9 mouse cellular contexts compared by ENCODE assay signal in the genomic region with DNA sequence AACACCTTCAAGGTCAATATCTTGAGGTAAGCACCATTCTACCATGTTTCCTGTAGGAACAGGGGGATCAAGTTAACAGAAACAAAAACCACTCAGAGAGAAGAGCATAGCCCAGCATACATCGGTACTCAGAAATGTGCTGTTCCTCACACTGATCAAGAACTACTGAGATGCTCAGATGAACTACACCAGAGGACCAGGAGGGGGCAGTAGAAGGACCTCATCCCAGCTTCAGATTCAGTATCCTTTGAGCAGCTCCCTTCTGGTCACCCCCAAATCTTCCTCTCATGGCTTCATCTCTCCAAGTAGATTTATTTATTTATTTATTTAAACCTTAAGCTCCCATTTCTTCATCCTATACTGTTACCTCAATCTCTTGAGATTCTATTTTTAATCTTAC. TPM values are rescaled to one million over a fixed set of nuclear protein-coding genes. Genes with fewer than 3 reads are reported as not detected.
DNase-seq lines count a peak whose midpoint lies in the region; ATAC-seq and TF ChIP-seq lines count a peak whose summit lies in the region.
"Had no signal": no experiment of that assay in that cellular context is flagged by ENCODE, and none has a peak within 500 bp of the region (broad histone marks: within the 10 kb centered on the region; RNA-seq: fewer than 3 reads in every experiment).

No protein-coding gene starts in this region.

- H3K4me2 ChIP-seq in forebrain, postnatal 0 days (ENCODE audit: low read depth) = no peak overlapping the region
- no peak overlapping the region for H3K4me2 ChIP-seq in forebrain, embryonic 15.5 days (replicated peaks)
- H3K4me2 ChIP-seq: neural tube, embryonic 12.5 days had no signal

- H3K9me3 ChIP-seq in forebrain, postnatal 0 days (ENCODE audit: low read length) = no peaks in the 10 kb centered on the region
- no peaks in the 10 kb centered on the region for H3K9me3 ChIP-seq in forebrain, embryonic 15.5 days
- H3K9me3 ChIP-seq: neural tube, embryonic 12.5 days had no signal

- TF ChIP-seq POLR2A in cerebellum, adult 2 months (IDR thresholded peaks at IDR 0.05; ENCODE audit: borderline replicate concordance, insufficient read depth, low read length) = no peak

- H3K27me3 ChIP-seq in forebrain, postnatal 0 days (ENCODE audit: insufficient read depth, low read length) = no peaks in the 10 kb centered on the region
- H3K27me3 ChIP-seq in forebrain, embryonic 15.5 days = no peaks in the 10 kb centered on the region
- H3K27me3 ChIP-seq in cerebellum, adult 2 months (ENCODE audit: control insufficient read depth, insufficient read depth, low read length) = no peaks in the 10 kb centered on the region
- H3K27me3 ChIP-seq: neural tube, embryonic 12.5 days had no signal

- H3K4me1 ChIP-seq in forebrain, postnatal 0 days (ENCODE audit: insufficient read depth) = peaks cover 5% of the 10 kb centered on the region
- H3K4me1 ChIP-seq in forebrain, embryonic 15.5 days = peaks cover 18% of the 10 kb centered on the region
- peaks cover 47% of the 10 kb centered on the region for H3K4me1 ChIP-seq in cerebellum, adult 2 months (ENCODE audit: control insufficient read depth, insufficient read depth, low read length)
- H3K4me1 ChIP-seq: neural tube, embryonic 12.5 days had no signal

- peak; percentile 47; the same call in 1 of the 2 replicates for ATAC-seq in forebrain, postnatal 0 days
- ATAC-seq in forebrain, embryonic 15.5 days (replicated peaks) = no peak
- peak; percentile 92 for ATAC-seq in inflammation-experienced regulatory T-cells, adult 6 months
- peak; percentile 94 for ATAC-seq in megakaryocyte, adult 5-6 weeks (ENCODE audit: poor library complexity, severe bottlenecking)

- no peak overlapping the region for H3K4me3 ChIP-seq in forebrain, postnatal 0 days (ENCODE audit: low read depth, low read length)
- H3K4me3 ChIP-seq in forebrain, embryonic 15.5 days = no peak overlapping the region
- no peak overlapping the region for H3K4me3 ChIP-seq in cerebellum, adult 2 months (replicated peaks; ENCODE audit: insufficient read depth, low read depth, low read length)
- H3K4me3 ChIP-seq: neural tube, embryonic 12.5 days had no signal

- TF ChIP-seq CTCF in forebrain, postnatal 0 days (IDR thresholded peaks at IDR 0.05; ENCODE audit: low read depth) = peak; percentile 62
- TF ChIP-seq CTCF in cerebellum, adult 2 months (IDR thresholded peaks at IDR 0.05; ENCODE audit: borderline replicate concordance, insufficient read depth, low read depth, low read length) = peak; percentile 52; the same call in 1 of the 2 replicates

- H3K36me3 ChIP-seq in forebrain, postnatal 0 days (ENCODE audit: insufficient read depth) = peaks cover 8% of the 10 kb centered on the region; the same call in 1 of the 2 replicates
- H3K36me3 ChIP-seq in forebrain, embryonic 15.5 days = peaks cover 10% of the 10 kb centered on the region; the same call in 1 of the 2 replicates

- no peak overlapping the region for H3K27ac ChIP-seq in forebrain, postnatal 0 days (ENCODE audit: low read depth, low read length)
- H3K27ac ChIP-seq in forebrain, embryonic 15.5 days (replicated peaks) = no peak overlapping the region
- no peak overlapping the region for H3K27ac ChIP-seq in cerebellum, adult 2 months (ENCODE audit: insufficient read depth, low read length)
- H3K27ac ChIP-seq: neural tube, embryonic 12.5 days had no signal

- 59% methylated on average over 1 of the region's 1 CpGs for WGBS in forebrain, postnatal 0 days
- 52% methylated on average over 1 of the region's 1 CpGs for WGBS in forebrain, embryonic 15.5 days
- 47% methylated on average over 1 of the region's 1 CpGs for WGBS in cerebellum, adult 2 months

- peak; percentile 51 for DNase-seq in forebrain, postnatal 0 days
- peak; percentile 54 for DNase-seq in right cerebral cortex, adult 18-20 months
- DNase-seq in right cerebral cortex, postnatal 14 days = no peak
- DNase-seq in cerebellum, adult 2 months = peak in 1 of 2 experiments; percentile 59
- no peak for DNase-seq in ovary, postnatal 36 days (ENCODE audit: low spot score)

- H3K9ac ChIP-seq in forebrain, postnatal 0 days = no peak overlapping the region
- no peak overlapping the region for H3K9ac ChIP-seq in forebrain, embryonic 15.5 days (replicated peaks)
- H3K9ac ChIP-seq: neural tube, embryonic 12.5 days had no signal

RNA-seq across cellular contexts. Expression of a gene that starts 12.2 kb away (rescaled TPM):
- 24.4 and 26.4 TPM in 2 replicates for total RNA-seq in forebrain, postnatal 0 days (2014; rRNA removed)
- 6.7 and 10.2 TPM in 2 replicates for polyA plus RNA-seq in forebrain, postnatal 0 days (2015; fragmentation: Nextera tagmentation; extraction: Ambion mirVana)
- 52.5 and 53.8 TPM in 2 replicates for polyA plus RNA-seq in forebrain, embryonic 15.5 days (2015; fragmentation: Nextera tagmentation; extraction: Ambion mirVana)
- polyA plus RNA-seq in cerebellum, adult 2 months (2012; rRNA removed) = 64.6 and 67.0 TPM in 2 replicates
- 1 to 10 TPM; 3.2 to 9.1 (median 6.1) TPM for polyA plus RNA-seq in inflammation-experienced regulatory T-cells, adult 6 months (2017; shearing (Covaris generic))
- total RNA-seq in megakaryocyte, adult 5-6 weeks (2015) = 8.0 and 8.6 TPM in 2 replicates
- total RNA-seq in megakaryocyte, adult 5-6 weeks (2017) = 14.1 and 16.2 TPM in 2 replicates

RNA-seq across cellular contexts. Expression of a gene that starts 15.1 kb away (rescaled TPM):
- not detected in 2 replicates for total RNA-seq in forebrain, postnatal 0 days (2014; rRNA removed)
- 0.13 TPM in 2 replicates for polyA plus RNA-seq in forebrain, postnatal 0 days (2015; fragmentation: Nextera tagmentation; extraction: Ambion mirVana)
- polyA plus RNA-seq in forebrain, embryonic 15.5 days (2015; fragmentation: Nextera tagmentation; extraction: Ambion mirVana) = 0.09 and 0.17 TPM in 2 replicates
- 0.28 and 0.41 TPM in 2 replicates for polyA plus RNA-seq in cerebellum, adult 2 months (2012; rRNA removed)
- polyA plus RNA-seq in inflammation-experienced regulatory T-cells, adult 6 months (2017; shearing (Covaris generic)) = not detected
- total RNA-seq in megakaryocyte, adult 5-6 weeks (2015) = not detected in 2 replicates
- total RNA-seq in megakaryocyte, adult 5-6 weeks (2017) = not detected in 2 replicates
- polyA plus RNA-seq: neural tube, embryonic 12.5 days had no signal

RNA-seq across cellular contexts. Expression of a gene that starts 47.4 kb away (rescaled TPM):
- 25.3 and 29.9 TPM in 2 replicates for total RNA-seq in forebrain, postnatal 0 days (2014; rRNA removed)
- polyA plus RNA-seq in forebrain, postnatal 0 days (2015; fragmentation: Nextera tagmentation; extraction: Ambion mirVana) = 77.2 and 83.1 TPM in 2 replicates
- polyA plus RNA-seq in forebrain, embryonic 15.5 days (2015; fragmentation: Nextera tagmentation; extraction: Ambion mirVana) = 131 and 139 TPM in 2 replicates
- polyA plus RNA-seq in cerebellum, adult 2 months (2012; rRNA removed) = 44.5 and 47.0 TPM in 2 replicates
- polyA plus RNA-seq in inflammation-experienced regulatory T-cells, adult 6 months (2017; shearing (Covaris generic)) = 100 to 1,000 TPM; 108 to 133 (median 114) TPM
- 94.8 and 94.9 TPM in 2 replicates for total RNA-seq in megakaryocyte, adult 5-6 weeks (2015)
- 63.2 and 67.6 TPM in 2 replicates for total RNA-seq in megakaryocyte, adult 5-6 weeks (2017)

Comparison
In these comparisons a context has a peak if more than half of its experiments do, and no peak if none do; other contexts are left out.
1. DNase-seq: peak in forebrain, postnatal 0 days (single experiment) and right cerebral cortex, adult 18-20 months (single experiment); none in right cerebral cortex, postnatal 14 days (single experiment) and ovary, postnatal 36 days (single experiment).